Mouse (Mus musculus) myocyte (in vitro differentiated cells): ENCODE measurements around the gene Ftsj3. TPM values are rescaled to one million over a fixed set of nuclear protein-coding genes. Genes with fewer than 3 reads are reported as not detected.

Experiments
- H3K27me3 ChIP-seq: one replicate; pipeline ENCODE4 v1.6.1; 2011; ENCODE audit not compliant: control insufficient read depth, insufficient read depth, insufficient read length
- H3K36me3 ChIP-seq: one replicate; pipeline ENCODE4 v1.6.1; 2011; ENCODE audit not compliant: control insufficient read depth, insufficient read depth
- H3K4me2 ChIP-seq: one replicate; pipeline ENCODE4 v1.6.1; 2011; ENCODE audit warnings: low read depth, control low read depth
- H3K4me3 ChIP-seq: one replicate; pipeline ENCODE4 v1.5.1; 2011; ENCODE audit warnings: mild to moderate bottlenecking, control low read depth, moderate library complexity
- H3K79me2 ChIP-seq: one replicate; pipeline ENCODE4 v1.6.1; 2011; ENCODE audit not compliant: control insufficient read depth, insufficient read depth
- H3ac ChIP-seq: one replicate; pipeline ENCODE4 v1.6.1; 2011; ENCODE audit not compliant: control insufficient read depth, insufficient read length
- CEBPB ChIP-seq: IDR thresholded peaks from 2 replicates; pipeline ENCODE4 v1.6.1; 2011; ENCODE audit warnings: mild to moderate bottlenecking, moderate library complexity; ENCODE audit not compliant: poor library complexity, insufficient read depth, severe bottlenecking
- E2F4 ChIP-seq: IDR thresholded peaks from one replicate; pipeline ENCODE4 v1.6.1; 2011; ENCODE audit warnings: mild to moderate bottlenecking, control low read depth, moderate library complexity; ENCODE audit not compliant: insufficient read depth
- MAX ChIP-seq: IDR thresholded peaks from one replicate; pipeline ENCODE4 v1.6.1; 2011; ENCODE audit warnings: low read depth, mild to moderate bottlenecking, control low read depth
- MYOD1 ChIP-seq, 3 experiments: IDR thresholded peaks; one replicate each; pipeline ENCODE4 v1.6.1; 2011; ENCODE audit warnings: control low read depth in 2 of 3, low read depth in 2 of 3, mild to moderate bottlenecking in 2 of 3, moderate library complexity in 1 of 3; ENCODE audit not compliant: insufficient read length in 2 of 3, control insufficient read depth in 1 of 3
- MYOG ChIP-seq, 3 experiments: IDR thresholded peaks; one replicate each; pipeline ENCODE4 v1.6.1; 2011; ENCODE audit warnings: control low read depth in 2 of 3, low read depth in 2 of 3, mild to moderate bottlenecking in 2 of 3; ENCODE audit not compliant: insufficient read length in 2 of 3, control insufficient read depth in 1 of 3, insufficient read depth in 1 of 3
- POLR2A ChIP-seq: IDR thresholded peaks from one replicate; pipeline ENCODE4 v1.6.1; 2011; ENCODE audit warnings: low read depth, mild to moderate bottlenecking, control low read depth, moderate library complexity; ENCODE audit not compliant: insufficient read length
- POLR2AphosphoS2 ChIP-seq: IDR thresholded peaks from one replicate; pipeline ENCODE4 v1.6.1; 2011; ENCODE audit warnings: low read depth, control low read depth; ENCODE audit not compliant: insufficient read length
- REST ChIP-seq: IDR thresholded peaks from one replicate; pipeline ENCODE4 v1.6.1; 2011; ENCODE audit warnings: mild to moderate bottlenecking, control low read depth, moderate library complexity; ENCODE audit not compliant: insufficient read depth, insufficient read length
- SRF ChIP-seq: IDR thresholded peaks from one replicate; pipeline ENCODE4 v1.6.1; 2011; ENCODE audit warnings: low read depth; ENCODE audit not compliant: control insufficient read depth, insufficient read length
- TCF12 ChIP-seq: IDR thresholded peaks from one replicate; pipeline ENCODE4 v1.6.1; 2011; ENCODE audit warnings: mild to moderate bottlenecking, control low read depth; ENCODE audit not compliant: poor library complexity, insufficient read depth, severe bottlenecking
- TCF3 ChIP-seq: IDR thresholded peaks from one replicate; pipeline ENCODE4 v1.6.1; 2011; ENCODE audit warnings: low read depth, control low read depth; ENCODE audit not compliant: insufficient read length
- USF1 ChIP-seq: IDR thresholded peaks from one replicate; pipeline ENCODE4 v1.6.1; 2011; ENCODE audit warnings: low read depth, mild to moderate bottlenecking, control low read depth, moderate library complexity
- polyA plus RNA-seq: library from polyadenylated mRNA; unstranded; fragments of >200 nt; fragmentation: generic; extraction: Trizol; gene quantifications from one replicate; pipeline ENCODE4 v1.2.1, GENCODE M21; 2012; ENCODE audit warnings: missing spikeins

Gene Ftsj3
- polyA plus RNA-seq, 1 experiment = 36.1 TPM

DNA sequence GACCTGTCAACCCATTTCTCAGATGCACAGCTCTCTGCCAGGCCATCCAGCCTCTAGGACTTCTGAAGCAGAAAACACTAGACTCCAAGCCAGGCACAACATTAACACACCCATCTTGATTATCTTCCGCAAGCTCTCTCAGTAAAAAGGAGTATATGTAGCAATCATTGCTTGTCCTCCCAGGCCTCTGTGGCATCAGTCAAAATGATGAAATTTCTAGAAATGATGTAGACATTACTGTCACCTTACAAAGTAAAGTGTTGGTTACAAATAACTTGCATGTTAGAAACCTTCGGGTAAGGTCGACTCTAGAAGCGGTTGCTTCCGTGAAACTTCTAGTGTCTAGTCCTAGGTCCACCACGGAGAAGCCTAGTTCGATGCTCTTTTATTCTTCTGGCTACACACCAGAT lies 40.4 kb downstream of the Ftsj3 start:
- H3K36me3 ChIP-seq = peaks cover 22% of the 10 kb centered on the region
- no peaks in the 10 kb centered on the region for H3K27me3 ChIP-seq
- H3ac ChIP-seq = peak overlapping the region; percentile 97
- peak overlapping the region; percentile 72 for H3K4me2 ChIP-seq
- peaks cover 81% of the 10 kb centered on the region for H3K79me2 ChIP-seq
- 0 out of 2 replicates have a peak, but pooled peaks have one; percentile 43 for TF ChIP-seq CEBPB
- no peak for TF ChIP-seq MYOD1 (IDR thresholded peaks at IDR 0.05; ENCODE audit: control insufficient read depth in 1 of 3, insufficient read length in 2 of 3, low read depth in 2 of 3)
- peak overlapping the region; percentile 81 for H3K4me3 ChIP-seq

DNA sequence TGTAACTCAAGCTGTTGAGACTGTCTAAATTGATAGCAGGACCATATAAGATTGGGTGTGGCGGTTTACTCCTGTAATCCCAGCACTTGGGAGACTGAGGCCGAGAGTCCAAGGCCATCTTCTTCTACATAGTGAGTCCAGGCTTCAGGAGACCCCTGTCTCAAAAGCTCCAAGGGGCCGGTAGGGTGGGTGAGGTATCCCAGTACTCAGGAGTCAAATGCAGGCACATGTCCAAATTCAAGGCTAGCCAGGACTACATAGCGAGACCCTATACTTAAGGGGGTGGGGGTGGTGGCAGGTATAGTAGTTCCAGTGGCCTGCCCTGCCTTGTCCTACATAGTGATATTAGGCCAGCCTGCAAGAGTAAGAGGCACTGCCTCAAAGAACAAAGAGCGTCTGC lies 41.0 kb downstream of the Ftsj3 start:
- H3K4me2 ChIP-seq = peak overlapping the region; percentile 72
- H3K4me3 ChIP-seq = peak overlapping the region; percentile 81
- no peaks in the 10 kb centered on the region for H3K27me3 ChIP-seq
- H3ac ChIP-seq = no peak overlapping the region
- TF ChIP-seq MYOG (IDR thresholded peaks at IDR 0.05; ENCODE audit: control insufficient read depth in 1 of 3, insufficient read depth in 1 of 3, insufficient read length in 2 of 3, low read depth in 2 of 3) (no peak), SRF (no peak), POLR2A (no peak), MAX (no peak), USF1 (no peak), MYOD1 (IDR thresholded peaks at IDR 0.05; ENCODE audit: control insufficient read depth in 1 of 3, insufficient read length in 2 of 3, low read depth in 2 of 3) (no peak), TCF3 (no peak), E2F4 (no peak), REST (no peak)
- H3K36me3 ChIP-seq = peaks cover 28% of the 10 kb centered on the region
- H3K79me2 ChIP-seq = peaks cover 75% of the 10 kb centered on the region

- TF ChIP-seq CEBPB (no peak), POLR2AphosphoS2 (no peak), TCF12 (no peak)
- H3K27me3 ChIP-seq = no peaks in the 10 kb centered on the region
These were observed 43.1 kb downstream of the Ftsj3 start for GRCm38 (mm10) chr11:106212771-106213170.

GRCm38 (mm10) chr11:106202123-106202465 lies 53.8 kb downstream of the Ftsj3 start, which contains the start of gene Strada:
Gene Strada, minus strand, starts transcription at chr11:106202168.
- Histone ChIP-seq H3K27me3 (no peaks in the 10 kb centered on the region), H3K79me2 (no peaks in the 10 kb centered on the region), H3ac (no peak within 1 kb of the TSS), H3K4me2 (no peak within 1 kb of the TSS), H3K4me3 (no peak within 1 kb of the TSS), H3K36me3 (peaks cover 82% of the 10 kb centered on the region)
- TF ChIP-seq CEBPB (no peak), TCF12 (no peak), MYOD1 (IDR thresholded peaks at IDR 0.05; ENCODE audit: control insufficient read depth in 1 of 3, insufficient read length in 2 of 3, low read depth in 2 of 3) (no peak), USF1 (no peak), MAX (no peak), E2F4 (no peak), POLR2A (no peak), TCF3 (no peak), MYOG (IDR thresholded peaks at IDR 0.05; ENCODE audit: control insufficient read depth in 1 of 3, insufficient read depth in 1 of 3, insufficient read length in 2 of 3, low read depth in 2 of 3) (no peak), POLR2AphosphoS2 (no peak), SRF (no peak), REST (no peak)

More at GRCm38 (mm10) chr11:106212771-106213170, 43.1 kb downstream of the Ftsj3 start:
- Histone ChIP-seq H3ac (no peak overlapping the region), H3K4me2 (no peak overlapping the region), H3K36me3 (peaks cover 47% of the 10 kb centered on the region), H3K4me3 (no peak overlapping the region), H3K79me2 (peaks cover 54% of the 10 kb centered on the region)

- Histone ChIP-seq H3ac (no peak overlapping the region), H3K4me3 (no peak overlapping the region), H3K4me2 (no peak overlapping the region), H3K36me3 (peaks cover 82% of the 10 kb centered on the region), H3K79me2 (no peaks in the 10 kb centered on the region), H3K27me3 (no peaks in the 10 kb centered on the region)
- no peak for TF ChIP-seq E2F4
- TF ChIP-seq MAX = no peak
- TF ChIP-seq POLR2A = no peak
- no peak for TF ChIP-seq SRF
- no peak for TF ChIP-seq TCF12
- no peak for TF ChIP-seq POLR2AphosphoS2
- TF ChIP-seq USF1 = no peak
- TF ChIP-seq TCF3 = no peak
- no peak for TF ChIP-seq REST
These were observed 54.3 kb downstream of the Ftsj3 start for GRCm38 (mm10) chr11:106201337-106202122.
